Mouse (Mus musculus) midbrain, embryonic 14.5 days (tissue): ENCODE measurements around the gene Gm20716. TPM values are rescaled to one million over a fixed set of nuclear protein-coding genes. Genes with fewer than 3 reads are reported as not detected.

Experiments
- ATAC-seq: fragments of 200-750 bp; cut with Nextera tagmentation; 2 replicates; pipeline ENCODE4 v1.8.0; 2017; ENCODE audit warnings: moderate number of reproducible peaks, moderate library complexity; ENCODE audit not compliant: low FRiP score, low TSS enrichment
- DNase-seq: peaks from one replicate; pipeline ENCODE4 v3.0.0-alpha.2; 2015
- H3K27ac ChIP-seq: fragments of 300-500 bp; sonication (generic); replicated peaks from 2 replicates; pipeline ENCODE4 v1.5.1; 2014; ENCODE audit warnings: mild to moderate bottlenecking, low read depth, low read length, moderate library complexity
- H3K27me3 ChIP-seq: fragments of 300-500 bp; sonication (generic); 2 replicates; pipeline ENCODE4 v1.6.1; 2014; ENCODE audit warnings: low read length, control low read depth, mixed read lengths; ENCODE audit not compliant: control insufficient read depth, insufficient read depth
- H3K36me3 ChIP-seq: fragments of 300-500 bp; sonication (generic); 2 replicates; pipeline ENCODE4 v1.6.1; 2014; ENCODE audit warnings: low read length, control low read depth; ENCODE audit not compliant: control insufficient read depth, insufficient read depth
- H3K4me1 ChIP-seq: fragments of 300-500 bp; sonication (generic); 2 replicates; pipeline ENCODE4 v1.6.1; 2014; ENCODE audit warnings: mild to moderate bottlenecking, antibody characterized with exemption, low read length, control low read depth; ENCODE audit not compliant: control insufficient read depth, insufficient read depth
- H3K4me2 ChIP-seq: fragments of 300-500 bp; sonication (generic); 2 replicates; pipeline ENCODE4 v1.6.1; 2014; ENCODE audit warnings: mild to moderate bottlenecking, low read length, moderate library complexity
- H3K4me3 ChIP-seq: fragments of 300-500 bp; sonication (generic); replicated peaks from 2 replicates; pipeline ENCODE4 v1.5.1; 2014; ENCODE audit warnings: low read depth, low read length
- H3K9ac ChIP-seq: fragments of 300-500 bp; sonication (generic); replicated peaks from 2 replicates; pipeline ENCODE4 v1.6.1; 2014; ENCODE audit warnings: mild to moderate bottlenecking, low read length, moderate library complexity
- H3K9me3 ChIP-seq: fragments of 300-500 bp; sonication (generic); 2 replicates; pipeline ENCODE4 v1.6.1; 2016; ENCODE audit warnings: low read length, control low read depth, mixed read lengths; ENCODE audit not compliant: control insufficient read depth
- WGBS: fragments of 180-500 bp; shearing (Covaris S2); extraction: QIAGEN DNeasy Blood & Tissue Kit; methylation state at CpG from one replicate; pipeline ENCODE4 v1.1.7; 2014; 5-methylcytosine and 5-hydroxymethylcytosine counted together
- polyA plus RNA-seq: library from polyadenylated mRNA; unstranded; fragments of >200 nt; fragmentation: Nextera tagmentation; extraction: Ambion mirVana; gene quantifications from 2 replicates; pipeline ENCODE4 v1.2.1, GENCODE M21; 2014

The Gm20716 gene
- polyA plus RNA-seq, 1 experiment from 2014 or later: 35.9 TPM

GRCm38 (mm10) chr2:168205681-168206631, 24.2 kb downstream of the Gm20716 start:
- ATAC-seq (peak; percentile 17; the same call in 1 of the 2 replicates), DNase-seq (peak; percentile 62)
- WGBS: under 1% methylated on average over 49 of the region's 49 CpGs
- peak overlapping the region; percentile 85 for H3K4me2 ChIP-seq
- H3K4me1 ChIP-seq: peaks cover 29% of the 10 kb centered on the region
- no peaks in the 10 kb centered on the region for H3K9me3 ChIP-seq
- peak overlapping the region; percentile 100 for H3K27ac ChIP-seq
- H3K9ac ChIP-seq: peak overlapping the region; percentile 100
- peak overlapping the region; percentile 96 for H3K4me3 ChIP-seq
- peaks cover 41% of the 10 kb centered on the region for H3K36me3 ChIP-seq
- H3K27me3 ChIP-seq: no peaks in the 10 kb centered on the region

GRCm38 (mm10) chr2:168205265-168205664, 24.9 kb downstream of the Gm20716 start:
- H3K27me3 ChIP-seq: no peaks in the 10 kb centered on the region
- WGBS: 4% methylated on average over 6 of the region's 6 CpGs
- H3K4me1 ChIP-seq: peaks cover 35% of the 10 kb centered on the region
- DNase-seq: peak; percentile 94
- H3K27ac ChIP-seq: peak overlapping the region; percentile 100
- H3K4me2 ChIP-seq: peak overlapping the region; percentile 85
- H3K36me3 ChIP-seq: peaks cover 34% of the 10 kb centered on the region
- H3K4me3 ChIP-seq: peak overlapping the region; percentile 96
- peak overlapping the region; percentile 100 for H3K9ac ChIP-seq
- no peaks in the 10 kb centered on the region for H3K9me3 ChIP-seq
- ATAC-seq: no peak

- DNase-seq: no peak
- Histone ChIP-seq H3K27ac (no peak overlapping the region), H3K4me1 (peaks cover 37% of the 10 kb centered on the region), H3K27me3 (no peaks in the 10 kb centered on the region), H3K4me2 (peak overlapping the region; percentile 85), H3K9me3 (no peaks in the 10 kb centered on the region), H3K9ac (peak overlapping the region; percentile 100; the same call in 1 of the 2 replicates), H3K4me3 (peak overlapping the region; percentile 96), H3K36me3 (peaks cover 29% of the 10 kb centered on the region)
- ATAC-seq: no peak
- WGBS: 90% methylated on average over 8 of the region's 8 CpGs
Measured at GRCm38 (mm10) chr2:168204476-168204999, 25.6 kb downstream of the Gm20716 start.

- WGBS: 81% methylated on average over 5 of the region's 5 CpGs
- peaks cover 68% of the 10 kb centered on the region for H3K4me1 ChIP-seq
- H3K27me3 ChIP-seq: no peaks in the 10 kb centered on the region
- H3K36me3 ChIP-seq: peaks cover 23% of the 10 kb centered on the region
- DNase-seq: no peak
- H3K9ac ChIP-seq: no peak overlapping the region
- ATAC-seq: no peak
- no peak overlapping the region for H3K4me3 ChIP-seq
- H3K4me2 ChIP-seq: no peak overlapping the region
- no peaks in the 10 kb centered on the region for H3K9me3 ChIP-seq
- H3K27ac ChIP-seq: no peak overlapping the region
Measured at GRCm38 (mm10) chr2:168200014-168200691, 30.0 kb downstream of the Gm20716 start.

GRCm38 (mm10) chr2:168199476-168199875, 30.7 kb downstream of the Gm20716 start:
- Histone ChIP-seq H3K9me3 (no peaks in the 10 kb centered on the region), H3K4me2 (0 out of 2 replicates have a peak overlapping the region, but pooled peaks have one; percentile 17), H3K4me1 (peaks cover 68% of the 10 kb centered on the region), H3K4me3 (no peak overlapping the region), H3K27me3 (no peaks in the 10 kb centered on the region), H3K27ac (no peak overlapping the region), H3K9ac (no peak overlapping the region), H3K36me3 (peaks cover 21% of the 10 kb centered on the region)
- 88% methylated on average over 4 of the region's 4 CpGs for WGBS
- ATAC-seq: no peak
- DNase-seq: no peak

- ATAC-seq (no peak), DNase-seq (peak; percentile 54)
- Histone ChIP-seq H3K4me1 (peaks cover 63% of the 10 kb centered on the region), H3K9me3 (no peaks in the 10 kb centered on the region), H3K27ac (no peak overlapping the region), H3K27me3 (no peaks in the 10 kb centered on the region), H3K4me3 (no peak overlapping the region), H3K9ac (no peak overlapping the region), H3K36me3 (peaks cover 12% of the 10 kb centered on the region), H3K4me2 (no peak overlapping the region)
- 86% methylated on average over 1 of the region's 1 CpGs for WGBS
Measured at GRCm38 (mm10) chr2:168198421-168198820, 31.7 kb downstream of the Gm20716 start.

GRCm38 (mm10) chr2:168195721-168196120, 34.4 kb downstream of the Gm20716 start:
- H3K4me1 ChIP-seq: peaks cover 56% of the 10 kb centered on the region
- peaks cover 6% of the 10 kb centered on the region; the same call in 1 of the 2 replicates for H3K36me3 ChIP-seq
- ATAC-seq (no peak), DNase-seq (no peak)
- WGBS: 21% methylated on average over 2 of the region's 2 CpGs
- H3K9me3 ChIP-seq: no peaks in the 10 kb centered on the region
- H3K4me3 ChIP-seq: no peak overlapping the region
- H3K27ac ChIP-seq: no peak overlapping the region
- H3K4me2 ChIP-seq: no peak overlapping the region
- H3K9ac ChIP-seq: no peak overlapping the region
- no peaks in the 10 kb centered on the region for H3K27me3 ChIP-seq

GRCm38 (mm10) chr2:168193685-168194084, 36.5 kb downstream of the Gm20716 start:
- H3K4me3 ChIP-seq: no peak overlapping the region
- H3K27ac ChIP-seq: no peak overlapping the region
- no peak overlapping the region for H3K9ac ChIP-seq
- DNase-seq (no peak), ATAC-seq (no peak)
- no peaks in the 10 kb centered on the region for H3K9me3 ChIP-seq
- H3K27me3 ChIP-seq: no peaks in the 10 kb centered on the region
- H3K36me3 ChIP-seq: 0 out of 2 replicates have a peak, but pooled peaks cover 6% of the 10 kb centered on the region
- 87% methylated on average over 2 of the region's 2 CpGs for WGBS
- peaks cover 41% of the 10 kb centered on the region for H3K4me1 ChIP-seq
- H3K4me2 ChIP-seq: no peak overlapping the region
